Mouse (Mus musculus) embryonic facial prominence, embryonic 14.5 days (tissue): Measurements from ENCODE around the gene Gba. TPM values are rescaled to one million over a fixed set of nuclear protein-coding genes. Genes with fewer than 3 reads are reported as not detected.

ENCODE experiments used
- ATAC-seq: fragments of 200-750 bp; cut with Nextera tagmentation; 2 replicates; pipeline ENCODE4 v1.8.0; 2017; ENCODE audit warnings: low read depth, moderate number of reproducible peaks, moderate TSS enrichment
- DNase-seq: peaks from one replicate; pipeline ENCODE4 v3.0.0-alpha.2; 2015; ENCODE audit warnings: low spot score
- H3K27ac ChIP-seq: fragments of 300-500 bp; sonication (generic); replicated peaks from 2 replicates; pipeline ENCODE4 v1.5.1; 2014; ENCODE audit warnings: low read depth, mild to moderate bottlenecking, low read length, moderate library complexity
- H3K27me3 ChIP-seq: fragments of 300-500 bp; sonication (generic); replicated peaks from 2 replicates; pipeline ENCODE4 v1.6.1; 2014; ENCODE audit warnings: low read length; ENCODE audit not compliant: control insufficient read depth, insufficient read depth
- H3K36me3 ChIP-seq: fragments of 300-500 bp; sonication (generic); 2 replicates; pipeline ENCODE4 v1.6.1; 2014; ENCODE audit warnings: low read length, mixed read lengths; ENCODE audit not compliant: control insufficient read depth, insufficient read depth
- H3K4me1 ChIP-seq: fragments of 300-500 bp; sonication (generic); 2 replicates; pipeline ENCODE4 v1.6.1; 2014; ENCODE audit warnings: antibody characterized with exemption, low read length; ENCODE audit not compliant: control insufficient read depth, insufficient read depth
- H3K4me2 ChIP-seq: fragments of 300-500 bp; sonication (generic); 2 replicates; pipeline ENCODE4 v1.6.1; 2014; ENCODE audit warnings: low read depth, mild to moderate bottlenecking, low read length, moderate library complexity, mixed read lengths
- H3K4me3 ChIP-seq: fragments of 300-500 bp; sonication (generic); 2 replicates; pipeline ENCODE4 v1.5.1; 2014; ENCODE audit warnings: low read depth, mild to moderate bottlenecking, low read length
- H3K9ac ChIP-seq: fragments of 300-500 bp; sonication (generic); 2 replicates; pipeline ENCODE4 v1.6.1; 2014; ENCODE audit warnings: low read depth, mild to moderate bottlenecking, low read length, moderate library complexity, mixed read lengths
- H3K9me3 ChIP-seq: fragments of 300-500 bp; sonication (generic); 2 replicates; pipeline ENCODE4 v1.6.1; 2016; ENCODE audit warnings: low read length; ENCODE audit not compliant: control insufficient read depth
- WGBS: fragments of 180-500 bp; shearing (Covaris S2); extraction: QIAGEN DNeasy Blood & Tissue Kit; methylation state at CpG from one replicate; pipeline ENCODE4 v1.1.7; 2014; 5-methylcytosine and 5-hydroxymethylcytosine counted together
- polyA plus RNA-seq: library from polyadenylated mRNA; unstranded; fragments of >200 nt; fragmentation: Nextera tagmentation; extraction: Ambion mirVana; gene quantifications from 2 replicates; pipeline ENCODE4 v1.2.1, GENCODE M21; 2014

Gene Gba
- polyA plus RNA-seq, 1 experiment from 2014 or later = 47.8 TPM

- DNase-seq (no peak), ATAC-seq (no peak)
- no peaks in the 10 kb centered on the region for H3K27me3 ChIP-seq
- H3K4me1 ChIP-seq = 0 out of 2 replicates have a peak, but pooled peaks cover 6% of the 10 kb centered on the region
- H3K36me3 ChIP-seq = 0 out of 2 replicates have a peak, but pooled peaks cover 14% of the 10 kb centered on the region
- no peak overlapping the region for H3K4me3 ChIP-seq
- H3K9ac ChIP-seq = no peak overlapping the region
- 60% methylated on average over 5 of the region's 6 CpGs for WGBS
- H3K4me2 ChIP-seq = no peak overlapping the region
- H3K27ac ChIP-seq = no peak overlapping the region
- H3K9me3 ChIP-seq = no peaks in the 10 kb centered on the region
Measured at GRCm38 (mm10) chr3:89232614-89233013, 29.9 kb downstream of the Gba start.

GRCm38 (mm10) chr3:89233562-89234110 is 30.9 kb downstream of the Gba start:
- H3K4me2 ChIP-seq = no peak overlapping the region
- peaks cover 22% of the 10 kb centered on the region; the same call in 1 of the 2 replicates for H3K36me3 ChIP-seq
- no peak overlapping the region for H3K9ac ChIP-seq
- H3K9me3 ChIP-seq = no peaks in the 10 kb centered on the region
- ATAC-seq (no peak), DNase-seq (no peak)
- 0 out of 2 replicates have a peak, but pooled peaks cover 2% of the 10 kb centered on the region for H3K4me1 ChIP-seq
- no peak overlapping the region for H3K4me3 ChIP-seq
- H3K27me3 ChIP-seq = no peaks in the 10 kb centered on the region
- 74% methylated on average over 13 of the region's 14 CpGs for WGBS
- no peak overlapping the region for H3K27ac ChIP-seq

- Histone ChIP-seq H3K9me3 (no peaks in the 10 kb centered on the region), H3K4me1 (no peaks in the 10 kb centered on the region), H3K4me2 (no peak overlapping the region), H3K9ac (no peak overlapping the region), H3K4me3 (no peak overlapping the region), H3K27me3 (no peaks in the 10 kb centered on the region), H3K36me3 (peaks cover 31% of the 10 kb centered on the region; the same call in 1 of the 2 replicates), H3K27ac (no peak overlapping the region)
- DNase-seq (no peak), ATAC-seq (no peak)
- 87% methylated on average over 10 of the region's 10 CpGs for WGBS
Measured at GRCm38 (mm10) chr3:89236516-89236915, 33.8 kb downstream of the Gba start.

GRCm38 (mm10) chr3:89237682-89238081 is 35.0 kb downstream of the Gba start:
- Histone ChIP-seq H3K36me3 (peaks cover 37% of the 10 kb centered on the region; the same call in 1 of the 2 replicates), H3K4me1 (no peaks in the 10 kb centered on the region), H3K9me3 (no peaks in the 10 kb centered on the region), H3K4me3 (no peak overlapping the region), H3K9ac (no peak overlapping the region), H3K27ac (no peak overlapping the region), H3K4me2 (no peak overlapping the region), H3K27me3 (no peaks in the 10 kb centered on the region)
- DNase-seq = no peak
- WGBS = 92% methylated on average over 21 of the region's 21 CpGs
- no peak for ATAC-seq

GRCm38 (mm10) chr3:89238494-89238893 is 35.8 kb downstream of the Gba start:
- H3K27ac ChIP-seq = no peak overlapping the region
- H3K4me1 ChIP-seq = no peaks in the 10 kb centered on the region
- H3K9ac ChIP-seq = no peak overlapping the region
- H3K27me3 ChIP-seq = no peaks in the 10 kb centered on the region
- DNase-seq = no peak
- H3K4me2 ChIP-seq = no peak overlapping the region
- peaks cover 37% of the 10 kb centered on the region; the same call in 1 of the 2 replicates for H3K36me3 ChIP-seq
- H3K9me3 ChIP-seq = no peaks in the 10 kb centered on the region
- ATAC-seq = no peak
- WGBS = 74% methylated on average over 9 of the region's 12 CpGs
- H3K4me3 ChIP-seq = no peak overlapping the region

- 75% methylated on average over 9 of the region's 9 CpGs for WGBS
- ATAC-seq = no peak
Measured at GRCm38 (mm10) chr3:89242331-89242895, 39.7 kb downstream of the Gba start.

GRCm38 (mm10) chr3:89243609-89244008 is 40.9 kb downstream of the Gba start:
- peak overlapping the region; percentile 65 for H3K4me2 ChIP-seq
- peaks cover 6% of the 10 kb centered on the region; the same call in 1 of the 2 replicates for H3K4me1 ChIP-seq
- H3K27me3 ChIP-seq = no peaks in the 10 kb centered on the region
- ATAC-seq (peak; percentile 47; the same call in 1 of the 2 replicates), DNase-seq (peak; percentile 79)
- H3K9ac ChIP-seq = peak overlapping the region; percentile 40; the same call in 1 of the 2 replicates
- no peak overlapping the region for H3K27ac ChIP-seq
- 13% methylated on average over 13 of the region's 14 CpGs for WGBS
- peak overlapping the region; percentile 69 for H3K4me3 ChIP-seq
- H3K9me3 ChIP-seq = no peaks in the 10 kb centered on the region
- H3K36me3 ChIP-seq = peaks cover 15% of the 10 kb centered on the region; the same call in 1 of the 2 replicates

More at GRCm38 (mm10) chr3:89242331-89242895, 39.7 kb downstream of the Gba start:
- Histone ChIP-seq H3K9me3 (no peaks in the 10 kb centered on the region), H3K4me3 (no peak overlapping the region), H3K9ac (no peak overlapping the region), H3K27me3 (no peaks in the 10 kb centered on the region), H3K4me2 (no peak overlapping the region), H3K36me3 (peaks cover 25% of the 10 kb centered on the region; the same call in 1 of the 2 replicates), H3K4me1 (peaks cover 6% of the 10 kb centered on the region; the same call in 1 of the 2 replicates), H3K27ac (no peak overlapping the region)
- DNase-seq = no peak

GRCm38 (mm10) chr3:89244158-89244981 is 41.6 kb downstream of the Gba start:
- ATAC-seq (peak; percentile 27), DNase-seq (no peak)
- Histone ChIP-seq H3K4me1 (peaks cover 6% of the 10 kb centered on the region; the same call in 1 of the 2 replicates), H3K9me3 (no peaks in the 10 kb centered on the region), H3K9ac (peak overlapping the region; percentile 53), H3K27me3 (no peaks in the 10 kb centered on the region), H3K27ac (peak overlapping the region; percentile 44; the same call in 1 of the 2 replicates), H3K36me3 (peaks cover 11% of the 10 kb centered on the region; the same call in 1 of the 2 replicates), H3K4me2 (peak overlapping the region; percentile 65), H3K4me3 (peak overlapping the region; percentile 69)
- WGBS = 14% methylated on average over 24 of the region's 25 CpGs
